Mouse (Mus musculus) fat pad, adult 2 months (tissue): ENCODE measurements around the gene Gm45808.
A peak's percentile ranks its signal among the peaks of the same experiment; 100 is the strongest.
"Not testable (repeated sequence)": the region's sequence is repeated elsewhere in the genome, so short reads cannot be mapped to it uniquely, and the experiment has no call there.

ENCODE experiments used
- DNase-seq: peaks from one replicate; pipeline ENCODE4 v3.0.0-alpha.2; 2011; ENCODE audit warnings: low read depth, low spot score; ENCODE audit errors: extremely low read depth

The Gm45808 gene

DNA sequence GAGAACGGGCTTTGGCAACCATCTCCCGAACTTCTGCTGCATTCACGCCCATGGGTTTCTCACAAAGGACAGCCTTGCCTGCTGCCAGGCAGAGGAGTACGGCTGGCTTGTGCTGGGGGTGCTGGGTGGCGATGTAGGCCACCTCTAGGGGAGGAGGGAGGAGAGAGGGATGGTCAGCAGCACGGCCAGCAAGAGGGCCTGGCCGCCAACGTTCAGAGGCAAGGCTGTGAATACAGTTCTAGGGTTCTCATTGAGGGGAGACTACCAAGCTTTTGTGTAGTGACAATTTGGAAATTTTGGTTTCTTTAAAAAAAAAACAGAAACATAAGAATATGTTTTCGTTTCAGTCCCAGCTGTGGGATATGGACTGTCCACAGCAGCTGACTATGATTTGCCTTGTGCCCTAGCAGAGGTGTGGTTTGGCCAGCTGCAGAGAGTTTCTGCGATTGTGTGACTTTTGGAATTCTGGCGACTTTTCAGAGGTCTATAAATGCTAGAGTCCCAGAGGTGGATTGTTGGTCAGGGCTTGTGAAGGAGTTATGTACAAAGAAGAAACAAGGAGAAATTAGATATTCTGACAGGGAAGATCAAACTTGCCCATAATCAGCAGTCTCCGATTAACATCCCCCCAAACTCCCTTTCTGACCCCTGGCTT is at the start of gene Gm45808:
Gene Gm45808, minus strand, starts transcription at position 51 of the 655 bp plus-strand sequence.
- DNase-seq, result no peak

DNA sequence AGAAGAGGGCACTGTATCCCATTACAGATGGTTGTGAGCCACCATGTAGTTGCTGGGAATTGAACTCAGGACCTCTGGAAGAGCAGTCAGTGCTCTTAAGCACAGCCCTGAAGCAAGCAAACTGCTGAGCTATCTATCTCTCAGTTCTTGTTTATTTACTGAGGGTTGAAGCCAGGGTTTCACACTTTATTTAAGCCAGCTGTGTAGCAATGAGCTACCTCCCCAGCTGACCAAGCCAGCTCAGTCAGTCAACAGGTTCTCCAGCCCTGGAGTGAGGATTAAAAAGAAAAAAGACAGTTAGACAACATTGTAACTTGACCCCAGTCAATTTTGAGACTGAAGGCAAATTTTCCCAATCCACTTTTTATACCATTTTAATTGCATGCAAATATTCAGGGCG is 49.1 kb upstream of the Gm45808 start:
- DNase-seq, result peak; percentile 57

DNA sequence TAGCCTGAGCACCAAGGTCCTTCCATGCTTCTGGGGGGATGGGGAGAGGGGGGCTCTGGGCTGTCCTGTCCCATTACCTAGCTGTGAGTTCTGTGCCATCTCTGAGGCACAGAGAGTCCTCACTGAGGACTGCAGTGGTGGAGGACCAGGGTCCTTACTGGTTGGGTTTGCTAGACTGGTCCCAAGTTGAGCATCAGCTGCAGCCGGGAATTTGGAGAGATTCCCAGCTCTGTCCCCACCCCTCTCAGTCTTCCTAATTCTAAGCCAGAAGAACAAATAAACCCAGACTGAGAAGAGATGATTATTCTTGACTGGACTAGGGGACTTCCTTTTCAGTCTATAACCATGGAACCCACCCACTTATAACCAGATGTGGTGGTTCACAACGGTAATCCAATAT is 44.0 kb upstream of the Gm45808 start:
- DNase-seq, result no peak

DNA sequence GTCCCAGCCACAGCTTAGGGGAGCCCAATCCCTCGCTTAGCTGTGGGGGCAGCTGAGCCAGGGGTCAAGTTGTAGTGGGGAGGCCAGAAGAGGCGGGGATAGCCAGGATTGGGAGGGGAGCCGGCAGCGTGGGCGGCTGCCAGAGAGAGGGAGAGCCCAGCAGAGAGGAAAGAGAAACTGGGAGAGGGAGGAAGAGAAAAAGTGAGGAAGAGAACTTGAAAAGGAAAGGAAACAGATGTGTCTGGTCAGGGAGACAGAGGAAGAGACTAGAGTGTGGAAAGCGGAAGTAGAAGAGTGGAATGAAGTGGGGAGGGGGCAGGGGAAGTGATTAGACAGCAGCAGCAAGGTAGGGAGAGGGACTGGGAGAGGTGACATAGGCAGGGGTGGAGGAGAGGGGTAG is 42.9 kb upstream of the Gm45808 start:
- DNase-seq, result no peak

DNA sequence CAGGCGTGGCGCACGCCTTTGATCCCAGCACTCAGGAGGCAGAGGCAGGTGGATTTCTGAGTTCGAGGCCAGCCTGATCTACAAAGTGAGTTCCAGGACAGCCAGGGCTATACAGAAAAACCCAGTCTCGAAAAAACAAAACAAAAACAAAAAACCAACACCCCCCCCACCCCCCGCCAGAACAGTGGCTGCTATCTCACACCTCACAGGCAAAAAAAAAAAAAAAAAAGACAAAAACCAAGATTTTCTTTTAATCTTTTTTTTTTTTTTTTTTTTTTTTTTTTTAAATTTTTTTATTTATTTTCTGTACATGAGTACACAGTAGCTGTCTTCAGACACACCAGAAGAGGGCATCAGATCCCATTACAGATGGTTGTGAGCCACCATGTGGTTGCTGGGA is 40.6 kb upstream of the Gm45808 start:
- not testable (repeated sequence) for DNase-seq

DNA sequence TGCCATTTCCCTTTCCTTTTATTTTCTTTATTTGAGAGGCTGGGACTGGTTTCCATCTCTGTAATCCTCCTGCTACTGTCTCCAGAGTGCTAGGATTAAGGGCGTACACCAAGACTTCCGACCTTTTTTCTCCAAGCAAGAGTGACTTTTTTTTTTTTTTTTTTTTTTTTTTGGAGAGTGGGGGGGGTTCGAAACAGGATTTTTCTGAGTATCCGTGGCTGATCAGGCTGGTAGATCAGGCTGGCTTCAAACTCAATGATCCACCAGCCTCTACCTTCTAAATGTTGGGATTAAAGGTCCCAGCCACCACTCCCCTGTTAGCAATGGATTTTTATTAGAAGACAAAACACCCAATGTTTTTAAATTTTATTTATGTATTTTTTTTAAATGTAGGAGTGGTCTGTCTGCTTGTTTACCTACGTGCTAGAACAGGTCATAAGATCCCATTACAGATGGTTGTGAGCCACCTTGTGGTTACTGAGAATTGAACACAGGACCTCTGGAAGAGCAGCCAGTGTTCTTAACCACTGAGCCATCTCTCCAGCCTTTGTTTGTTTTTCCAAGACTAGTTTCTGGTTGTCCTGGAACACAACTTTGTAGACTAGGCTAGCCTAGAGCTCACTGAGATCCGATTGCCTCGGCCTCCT is 40.0 kb upstream of the Gm45808 start:
- DNase-seq, result no peak

DNA sequence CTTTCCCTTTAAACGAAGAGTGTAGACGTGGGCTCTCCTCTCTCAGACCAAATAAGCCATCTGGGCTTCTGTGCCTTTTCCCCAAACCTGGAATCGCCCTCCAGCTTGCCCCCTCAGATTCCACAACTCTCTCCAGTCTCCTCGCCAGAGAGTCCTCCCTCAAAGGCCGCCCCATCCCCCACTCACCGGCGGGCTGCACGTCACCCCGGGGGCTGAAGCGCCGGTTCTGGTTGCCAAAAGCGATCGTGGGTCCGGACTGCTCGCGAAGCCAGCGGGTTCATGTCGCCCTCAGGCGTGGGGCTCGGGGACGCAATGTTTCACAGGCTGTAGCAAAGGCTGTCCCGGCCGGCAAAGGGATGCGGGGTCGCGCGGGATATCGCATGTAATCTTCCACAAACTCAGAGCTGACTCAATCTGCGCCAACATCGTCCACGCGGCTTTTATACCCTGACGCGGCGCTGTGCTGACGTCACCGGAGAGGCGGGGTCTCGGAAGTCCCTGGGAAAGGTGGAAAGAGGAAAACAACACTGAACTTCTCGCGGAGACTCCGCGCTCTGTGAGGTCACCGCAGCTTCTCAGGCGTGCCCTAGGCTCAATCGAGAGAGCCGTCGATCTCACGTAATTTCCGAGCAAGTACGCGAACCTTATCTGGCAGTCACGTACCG is 39.3 kb upstream of the Gm45808 start, which contains the start of the genes Ppp1r15a and Plekha4:
Gene Ppp1r15a, minus strand, starts transcription at position 460 of the 665 bp plus-strand sequence.
Gene Plekha4, plus strand, starts transcription at position 522 of the 665 bp plus-strand sequence.
- no peak for DNase-seq

DNA sequence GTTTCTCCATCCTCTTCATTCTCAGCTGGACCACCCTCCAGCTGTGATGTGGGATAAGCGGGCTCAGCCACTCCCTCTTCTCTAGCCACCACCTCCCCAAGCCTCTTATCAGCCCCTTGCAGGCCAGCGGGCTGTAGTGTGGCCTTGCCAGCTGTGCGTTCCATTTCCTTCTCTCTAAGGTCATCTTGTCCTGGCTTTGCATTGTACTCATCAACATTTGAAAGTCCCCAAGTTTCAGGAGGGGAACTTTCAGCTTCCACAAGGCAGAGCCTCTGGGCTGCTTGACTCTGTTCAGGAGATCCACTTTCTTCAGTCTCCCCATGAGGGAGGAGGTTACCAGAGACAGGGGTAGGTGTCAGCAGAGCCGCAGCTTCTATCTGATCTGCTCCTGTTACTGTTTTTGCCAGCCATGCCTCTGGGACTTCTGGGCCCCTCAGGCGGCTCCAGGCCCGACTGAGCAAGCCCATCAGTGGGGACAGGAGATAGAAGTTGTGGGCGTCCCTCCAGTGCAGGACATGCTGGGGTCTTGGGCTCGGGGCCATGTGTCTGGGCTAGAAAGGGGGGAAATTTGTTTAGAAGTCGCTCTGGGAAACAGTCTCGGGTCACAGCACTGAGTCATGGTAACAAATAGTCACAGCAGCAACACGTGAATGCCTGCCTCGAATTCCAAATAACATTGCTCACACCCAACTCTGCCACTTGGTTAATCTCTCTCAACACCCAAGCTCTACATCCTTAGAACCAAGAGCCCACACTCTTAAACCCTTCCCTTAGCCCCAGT is 38.4 kb upstream of the Gm45808 start:
- no peak for DNase-seq

DNA sequence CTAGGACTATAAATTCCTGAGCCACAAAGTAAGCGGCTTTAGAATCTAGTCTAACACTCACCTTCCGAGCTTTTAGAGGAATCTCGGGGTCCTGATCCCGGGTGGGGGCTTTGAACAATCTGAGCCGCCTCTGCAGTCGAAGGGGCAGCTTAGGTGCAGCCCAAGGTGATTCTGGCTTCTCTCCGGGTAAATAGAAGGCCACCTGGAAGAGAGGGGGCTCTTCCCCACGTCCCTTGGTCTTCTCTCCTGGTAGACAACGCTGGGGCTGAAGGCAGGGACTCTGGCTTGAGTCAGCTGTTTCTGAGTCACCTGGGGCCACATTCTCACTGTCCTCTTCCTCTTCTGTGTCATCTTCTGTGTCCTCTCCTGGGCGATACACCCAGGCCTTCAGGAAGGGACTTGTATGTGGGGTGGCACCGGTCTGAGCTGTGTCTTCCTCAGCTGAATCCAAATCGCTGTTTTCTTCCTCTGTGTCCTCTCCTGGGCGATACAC is 37.1 kb upstream of the Gm45808 start:
- DNase-seq, result no peak

DNA sequence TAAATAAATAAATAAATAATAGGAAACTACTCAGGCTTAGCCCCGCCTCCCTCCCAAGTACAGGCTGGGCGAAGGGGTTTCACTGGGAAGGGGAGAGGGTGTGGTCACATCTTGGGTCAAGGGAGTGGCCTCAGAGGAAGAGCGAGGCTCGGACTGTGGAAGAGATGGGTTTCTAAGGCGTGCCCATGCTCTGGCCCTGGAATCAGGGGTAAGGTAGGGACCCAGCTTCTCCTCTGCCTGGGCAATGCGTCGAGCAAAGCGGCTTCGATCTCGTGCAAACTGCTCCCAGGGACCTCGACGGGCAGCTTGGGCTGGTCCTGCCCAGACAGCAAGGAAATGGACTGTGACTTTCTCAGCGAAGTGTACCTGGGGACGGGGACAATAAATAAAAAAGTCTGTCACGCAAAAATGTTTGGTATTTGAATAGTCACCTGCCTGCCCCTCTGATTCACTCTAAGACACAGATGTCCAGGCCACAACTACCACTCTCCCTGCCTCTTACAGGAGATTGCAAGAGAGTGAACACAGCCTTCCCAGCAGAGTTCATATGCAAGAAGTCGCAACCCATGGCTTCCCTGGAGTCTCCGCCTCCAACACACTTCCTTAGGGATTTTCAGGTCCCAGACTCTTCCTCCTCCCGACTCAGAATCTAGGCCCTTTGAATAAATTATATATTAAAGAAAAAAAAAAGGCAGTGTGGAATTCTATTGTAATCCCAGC is 36.5 kb upstream of the Gm45808 start:
- no peak for DNase-seq

DNA sequence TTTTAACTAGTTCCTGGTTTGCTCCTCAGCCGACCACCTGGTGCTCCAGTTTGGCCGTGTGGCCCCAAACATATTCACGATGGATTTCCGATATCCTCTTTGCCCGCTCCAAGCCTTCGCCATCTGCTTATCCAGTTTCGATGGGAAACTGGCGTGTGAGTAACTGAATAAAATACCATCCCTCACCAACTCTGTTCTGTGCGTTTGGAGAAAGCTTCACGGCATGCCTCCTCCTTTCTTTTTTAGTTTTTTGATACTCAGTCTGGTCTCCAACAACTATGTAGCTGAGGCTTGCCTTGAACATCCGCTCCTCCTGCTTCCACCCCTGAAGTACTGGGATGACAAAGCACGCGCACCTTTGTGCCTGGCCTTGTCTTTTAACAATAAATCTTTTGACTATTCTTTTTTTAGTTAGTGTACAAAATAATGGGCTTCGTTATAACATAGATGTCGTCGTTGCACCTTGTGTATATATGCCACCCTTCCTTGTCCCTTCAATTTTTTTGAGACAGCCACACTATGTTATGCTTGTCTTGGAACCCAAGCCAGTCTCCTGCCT is 35.7 kb upstream of the Gm45808 start:
- no peak for DNase-seq

DNA sequence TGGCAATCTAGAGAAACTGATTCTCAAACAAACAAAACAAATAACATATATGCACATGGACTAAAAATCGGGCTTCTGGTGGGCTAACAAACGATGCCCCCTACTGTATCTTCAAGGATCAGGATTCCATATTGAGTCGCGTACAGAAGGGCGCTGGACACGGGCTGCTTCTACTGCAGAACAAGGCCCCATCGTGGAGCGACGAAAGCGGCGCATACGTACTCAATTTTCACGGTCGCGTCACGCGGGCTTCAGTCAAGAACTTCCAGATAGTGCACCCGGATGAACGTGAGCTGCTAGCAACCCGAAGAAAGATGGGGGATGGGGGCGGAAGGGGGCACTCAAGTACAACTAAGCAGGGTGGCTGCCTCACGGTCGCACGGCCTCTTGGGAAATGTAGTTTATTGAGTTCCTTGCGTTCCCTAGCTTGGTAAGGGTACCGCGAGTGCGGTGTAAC is 35.1 kb upstream of the Gm45808 start:
- no peak for DNase-seq

DNA sequence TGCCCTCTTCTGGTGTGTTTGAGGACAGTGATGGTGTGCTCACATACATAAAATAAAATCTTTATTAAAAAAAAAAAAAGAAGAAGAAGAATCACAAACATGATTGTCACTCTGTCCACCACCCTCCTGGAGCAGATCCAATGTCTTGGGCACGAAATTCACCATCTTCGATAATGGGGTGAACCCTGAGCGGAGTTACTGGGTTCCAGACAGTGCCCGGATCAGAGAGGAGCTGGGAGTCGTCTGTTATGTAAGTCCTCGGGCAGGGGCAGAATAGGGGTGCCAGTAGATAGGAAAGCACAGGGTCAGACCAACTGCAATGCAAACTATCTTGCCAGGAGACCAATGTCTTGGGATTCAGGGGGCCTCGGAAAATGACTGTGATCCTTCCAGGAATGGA is 34.0 kb upstream of the Gm45808 start:
- no peak for DNase-seq

DNA sequence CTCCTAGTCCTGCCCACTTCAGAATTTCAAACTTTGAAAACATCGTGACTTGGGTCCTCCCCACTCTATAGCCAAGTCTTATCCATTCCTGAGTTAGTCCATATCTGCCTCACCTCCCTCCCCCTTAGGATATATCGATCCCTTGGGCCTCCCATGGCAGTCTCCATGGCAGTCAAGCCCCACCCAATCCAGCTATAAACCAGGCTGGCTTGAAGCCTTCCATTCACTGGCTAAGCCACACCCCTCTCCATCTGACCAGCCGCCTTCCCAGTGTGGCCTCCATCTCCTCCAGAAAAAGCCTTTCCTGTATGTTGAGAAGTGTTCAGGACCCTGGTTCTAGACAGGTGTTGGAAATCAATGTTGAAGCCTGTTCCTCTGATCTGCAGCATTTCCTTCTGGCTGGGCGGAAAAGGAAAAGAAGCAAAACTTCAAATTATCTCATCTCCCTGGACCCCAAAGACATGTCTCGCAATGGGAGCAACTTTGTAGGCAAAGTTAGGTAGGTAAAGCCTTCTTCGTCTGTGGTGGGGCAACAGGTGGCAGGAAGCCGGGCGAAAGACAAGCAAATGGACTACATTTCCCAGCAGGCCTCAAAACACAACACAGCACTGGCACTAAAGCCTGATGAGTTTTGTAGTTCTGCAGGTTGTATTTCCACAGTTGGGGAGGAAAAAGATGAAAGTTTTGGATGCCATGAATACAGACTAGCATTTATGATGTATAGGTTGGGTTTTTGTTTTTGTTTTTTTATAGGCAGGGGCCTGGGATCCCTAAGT is 32.9 kb upstream of the Gm45808 start:
- DNase-seq, result no peak

DNA sequence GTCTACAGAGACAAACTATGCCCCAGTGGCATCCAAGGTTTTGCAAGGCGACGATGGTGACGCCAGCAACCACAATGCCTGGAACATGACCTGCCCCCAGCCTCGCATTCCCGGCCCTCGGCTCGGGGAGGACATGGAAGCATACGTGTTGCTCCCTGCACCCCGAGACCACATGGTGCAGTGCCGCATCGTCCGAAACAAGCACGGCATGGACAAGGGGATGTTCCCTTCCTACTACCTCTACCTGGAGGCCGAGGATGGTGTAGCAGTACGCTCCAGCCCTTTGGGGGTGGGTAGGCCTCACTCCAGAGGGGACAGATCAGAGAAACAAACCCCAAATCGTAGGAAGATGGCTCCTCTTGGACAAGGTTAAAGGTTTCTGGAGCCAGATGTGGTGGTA is 32.0 kb upstream of the Gm45808 start:
- no peak for DNase-seq

DNA sequence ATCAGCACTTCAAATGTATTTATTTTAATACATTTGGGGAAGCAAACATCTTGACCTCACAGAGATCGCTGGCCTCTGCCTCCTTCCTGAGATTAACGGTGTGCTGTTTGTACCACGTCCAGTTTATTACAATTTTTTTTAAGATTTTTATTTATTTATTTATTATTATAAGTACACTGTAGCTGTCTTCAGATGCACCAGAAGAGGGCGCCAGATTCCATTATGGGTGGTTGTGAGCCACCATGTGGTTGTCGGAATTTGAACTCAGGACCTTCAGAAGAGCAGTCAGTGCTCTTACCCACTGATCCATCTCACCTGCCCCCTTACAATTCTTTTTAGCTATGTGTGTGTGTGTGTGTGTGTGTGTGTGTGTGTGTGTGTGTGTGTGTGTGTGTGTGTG is 30.2 kb upstream of the Gm45808 start:
- not testable (repeated sequence) for DNase-seq

DNA sequence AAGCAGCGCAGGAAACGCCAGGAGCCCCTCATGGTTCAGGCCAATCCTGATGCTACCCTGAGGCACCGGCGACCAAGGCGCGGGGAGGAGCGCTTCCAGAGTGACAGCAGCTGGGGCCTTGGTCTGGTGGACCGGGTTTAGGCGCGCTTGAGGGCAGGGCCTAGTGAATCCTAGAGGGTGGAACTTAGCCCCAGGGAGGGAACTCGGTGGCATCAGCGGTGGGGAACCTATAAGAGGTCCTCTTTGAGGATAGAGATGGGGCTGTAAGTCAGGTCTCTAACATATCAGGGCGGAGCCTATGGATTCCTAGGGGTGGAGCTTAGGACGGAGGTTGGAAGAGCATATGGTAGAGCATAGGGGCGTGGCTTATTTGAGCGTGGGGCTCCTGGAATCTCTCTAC is 28.8 kb upstream of the Gm45808 start:
- no peak for DNase-seq

DNA sequence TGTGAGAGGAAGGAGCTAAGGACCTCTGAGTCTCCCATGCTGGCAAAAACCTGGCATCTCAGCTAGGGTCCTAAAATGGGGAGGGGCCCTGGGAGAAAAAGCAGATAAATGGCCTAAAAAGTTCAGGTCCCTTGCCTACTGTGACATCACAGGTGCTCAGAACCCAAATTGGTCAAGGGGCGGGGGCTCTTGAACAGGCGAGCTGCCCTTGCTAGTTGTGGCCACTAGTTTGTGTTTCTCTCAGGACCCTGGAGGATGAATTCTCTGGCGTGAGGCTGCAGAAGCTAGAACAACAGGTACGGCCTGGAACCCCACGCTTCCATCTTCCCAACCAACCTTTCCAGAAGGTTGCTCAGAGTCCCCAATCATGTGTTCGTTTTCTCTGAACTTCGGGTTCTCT is 27.8 kb upstream of the Gm45808 start:
- DNase-seq, result no peak
